Mouse (Mus musculus): ENCODE data around the gene Arsb.

- no peak for TF ChIP-seq CTCF (IDR thresholded peaks at IDR 0.05; ENCODE audit: borderline replicate concordance, control insufficient read depth, extremely low read depth, insufficient read depth, low read length, poor library complexity)
- no peak for TF ChIP-seq POLR2A (IDR thresholded peaks at IDR 0.05; ENCODE audit: control insufficient read depth, extremely low read depth, insufficient read depth, low read length, poor library complexity)
Observed at GRCm38 (mm10) chr13:93724206-93724605, 47.2 kb upstream of the Arsb start.

Measured in thymus, adult 2 months (tissue).